Mouse (Mus musculus) G1E (cell line): ENCODE data around the gene Mfng.

Source experiments
- CTCF ChIP-seq: IDR thresholded peaks from 2 replicates; pipeline ENCODE4 v1.5.1; 2012; ENCODE audit warnings: low read depth, low read length, inconsistent platforms, mixed read lengths
- GATA1 ChIP-seq: IDR thresholded peaks from 2 replicates; pipeline ENCODE4 v1.6.1; 2012; ENCODE audit warnings: borderline replicate concordance, low read length, inconsistent platforms, mixed read lengths
- GATA2 ChIP-seq: IDR thresholded peaks from 2 replicates; pipeline ENCODE4 v1.6.1; 2012; ENCODE audit warnings: low read depth, low read length, inconsistent platforms, borderline replicate concordance
- POLR2AphosphoS5 ChIP-seq: IDR thresholded peaks from 2 replicates; pipeline ENCODE4 v1.6.1; 2012; ENCODE audit warnings: low read depth, low read length, inconsistent platforms; ENCODE audit not compliant: insufficient replicate concordance
- TAL1 ChIP-seq: conservative IDR thresholded peaks from 2 replicates; pipeline ENCODE4 v1.6.1; 2012; ENCODE audit warnings: low read depth, low read length, inconsistent platforms, mixed read lengths

DNA sequence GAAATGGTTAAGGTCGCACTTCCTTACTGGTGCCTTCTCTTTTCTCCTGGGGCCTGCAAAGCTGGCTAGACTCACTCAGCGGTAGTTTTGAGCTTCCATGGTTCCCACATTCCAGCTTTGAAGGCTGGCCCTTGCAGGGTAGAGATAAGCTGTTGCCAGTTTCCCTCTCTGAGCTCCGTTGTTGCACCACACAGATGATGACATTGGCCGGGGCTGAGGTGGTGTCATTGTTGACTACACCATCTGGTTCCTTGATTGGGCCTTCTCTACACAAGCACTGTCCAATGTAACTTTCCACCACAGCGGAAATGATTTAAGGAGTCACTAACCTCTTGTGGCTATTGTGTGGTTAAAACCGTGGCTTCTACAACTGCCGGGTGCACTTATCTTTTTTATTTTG is 52.7 kb downstream of the Mfng start:
- TF ChIP-seq CTCF (no peak), TAL1 (no peak), GATA1 (no peak), GATA2 (no peak), POLR2AphosphoS5 (no peak)
